ENCODE assay signal across 8 mouse cellular contexts in the genomic region with DNA sequence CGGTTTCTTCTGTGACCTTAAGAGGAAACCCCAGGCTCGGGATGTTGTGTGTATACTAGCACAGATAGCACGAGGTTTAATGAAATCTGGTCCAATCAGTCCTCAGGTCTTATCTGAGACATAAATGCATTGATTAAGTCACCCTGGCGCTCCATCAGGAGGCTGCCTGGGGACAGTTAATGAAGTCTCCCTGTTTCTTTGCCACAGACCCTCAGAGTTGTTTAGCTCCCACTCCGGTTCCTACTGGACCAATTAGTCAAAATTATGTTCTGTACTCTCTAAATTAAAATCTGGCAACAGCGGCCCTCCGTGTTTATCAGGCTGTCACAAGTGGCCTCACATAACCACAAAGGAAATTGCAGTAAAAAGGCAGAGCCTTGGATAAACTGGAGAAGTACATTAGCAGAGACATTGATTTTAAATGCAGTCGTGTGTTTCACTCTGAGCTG.
DNase-seq lines count a peak whose midpoint lies in the region; ATAC-seq and TF ChIP-seq lines count a peak whose summit lies in the region.

No protein-coding gene starts in this region.

- no peaks in the 10 kb centered on the region for H3K36me3 ChIP-seq in hindbrain, embryonic 14.5 days (replicated peaks; ENCODE audit: control insufficient read depth, insufficient read depth)
- no peaks in the 10 kb centered on the region for H3K36me3 ChIP-seq in liver, postnatal 0 days (replicated peaks; ENCODE audit: insufficient read depth, low read length)

- no peak for TF ChIP-seq POLR2A in bone marrow macrophage, adult 2 months (IDR thresholded peaks at IDR 0.05; ENCODE audit: borderline replicate concordance, low read depth, low read length)

- no peak overlapping the region for H3K4me3 ChIP-seq in gastrocnemius, adult 2 months
- no peak overlapping the region for H3K4me3 ChIP-seq in bone marrow macrophage, adult 2 months (ENCODE audit: insufficient read depth, low read length)
- no peak overlapping the region for H3K4me3 ChIP-seq in hindbrain, embryonic 14.5 days (replicated peaks; ENCODE audit: low read length)
- H3K4me3 ChIP-seq in liver, postnatal 0 days (ENCODE audit: low read depth, low read length), result no peak overlapping the region

- no peaks in the 10 kb centered on the region for H3K9me3 ChIP-seq in hindbrain, embryonic 14.5 days (ENCODE audit: control insufficient read depth, low read length)
- no peaks in the 10 kb centered on the region for H3K9me3 ChIP-seq in liver, postnatal 0 days (ENCODE audit: low read length)

- TF ChIP-seq CTCF in gastrocnemius, adult 2 months (IDR thresholded peaks at IDR 0.05), result no peak
- TF ChIP-seq CTCF in bone marrow macrophage, adult 2 months (IDR thresholded peaks at IDR 0.05; ENCODE audit: low read depth, low read length), result no peak
- TF ChIP-seq CTCF in liver, postnatal 0 days (IDR thresholded peaks at IDR 0.05; ENCODE audit: low read depth), result no peak

- peaks cover 39% of the 10 kb centered on the region for H3K4me1 ChIP-seq in bone marrow macrophage, adult 2 months (ENCODE audit: control insufficient read depth, insufficient read depth, low read length)
- H3K4me1 ChIP-seq in hindbrain, embryonic 14.5 days (replicated peaks; ENCODE audit: control insufficient read depth, insufficient read depth, low read length), result peaks cover 17% of the 10 kb centered on the region
- H3K4me1 ChIP-seq in liver, postnatal 0 days (ENCODE audit: insufficient read depth), result peaks cover 2% of the 10 kb centered on the region; the same call in 1 of the 2 replicates

- peak overlapping the region; percentile 11; the same call in 1 of the 2 replicates for H3K9ac ChIP-seq in hindbrain, embryonic 14.5 days
- no peak overlapping the region for H3K9ac ChIP-seq in liver, postnatal 0 days (replicated peaks)

- H3K27me3 ChIP-seq in hindbrain, embryonic 14.5 days (ENCODE audit: control insufficient read depth, insufficient read depth, low read length), result no peaks in the 10 kb centered on the region
- H3K27me3 ChIP-seq in liver, postnatal 0 days (ENCODE audit: insufficient read depth, low read length), result no peaks in the 10 kb centered on the region

- no peak for ATAC-seq in hindbrain, embryonic 14.5 days (ENCODE audit: low FRiP score)
- peak; percentile 12; the same call in 1 of the 2 replicates for ATAC-seq in liver, postnatal 0 days

- 23% methylated on average over 8 of the region's 8 CpGs for WGBS in hindbrain, embryonic 14.5 days
- WGBS in liver, postnatal 0 days (ENCODE audit: insufficient replicate concordance), result 20% methylated on average over 8 of the region's 8 CpGs

- no peak for DNase-seq in gastrocnemius, adult 2 months
- no peak for DNase-seq in gastrocnemius, adult 18-20 months (ENCODE audit: low spot score)
- no peak for DNase-seq in hindbrain, embryonic 14.5 days (ENCODE audit: low spot score)
- DNase-seq in liver, postnatal 0 days, result no peak
- no peak for DNase-seq in spleen, adult 12 weeks (ENCODE audit: low spot score)
- no peak for DNase-seq in Muller cell, postnatal 12 days (ENCODE audit: inconsistent ontology term)
- DNase-seq in lung, postnatal 25 days (ENCODE audit: low spot score), result no peak

- TF ChIP-seq EP300 in liver, postnatal 0 days (IDR thresholded peaks at IDR 0.05; ENCODE audit: low read depth), result no peak

- intact Hi-C loops in gastrocnemius, adult 2 months (cut with DNase I), result no loop called here

- H3K27ac ChIP-seq in gastrocnemius, adult 2 months, result peak overlapping the region; percentile 64
- peak overlapping the region; percentile 42 for H3K27ac ChIP-seq in bone marrow macrophage, adult 2 months (ENCODE audit: insufficient read depth, low read depth, low read length)
- H3K27ac ChIP-seq in hindbrain, embryonic 14.5 days, result no peak overlapping the region
- H3K27ac ChIP-seq in liver, postnatal 0 days (ENCODE audit: low read depth), result peak overlapping the region; percentile 48; the same call in 1 of the 2 replicates

- no peak overlapping the region for H3K4me2 ChIP-seq in hindbrain, embryonic 14.5 days (replicated peaks)
- no peak overlapping the region for H3K4me2 ChIP-seq in liver, postnatal 0 days (ENCODE audit: low read depth, low read length)
